ENCODE assay signal across 15 mouse cellular contexts in genomic region chr1:170014784-170015183, GRCm38 (mm10).
"Had no signal": no experiment of that assay in that cellular context is flagged by ENCODE, and none has a peak within 500 bp of the region (broad histone marks: within the 10 kb centered on the region; RNA-seq: fewer than 3 reads in every experiment).

No protein-coding gene starts in this region.

- H3K27ac ChIP-seq: kidney, embryonic 15.5 days; left cerebral cortex, adult 2 months; liver, embryonic 13.5 days; stomach, postnatal 0 days had no signal

- DNase-seq: kidney, postnatal 10 days; kidney, postnatal 36 days; layer of hippocampus, postnatal 36 days; liver, embryonic 13.5 days; lung, adult 2 months; lung, postnatal 14 days; lung, postnatal 4 days; midbrain, embryonic 14.5 days; thymus, adult 2 months; thymus, postnatal 14 days; thymus, postnatal 4 days had no signal

- H3K27me3 ChIP-seq: kidney, embryonic 15.5 days; liver, embryonic 13.5 days had no signal

- H3K4me2 ChIP-seq: kidney, embryonic 15.5 days; liver, embryonic 13.5 days; midbrain, embryonic 11.5 days had no signal

- H3K4me1 ChIP-seq: kidney, embryonic 15.5 days; liver, embryonic 13.5 days had no signal

- H3K9ac ChIP-seq: kidney, embryonic 15.5 days; liver, embryonic 13.5 days had no signal

- H3K36me3 ChIP-seq: liver, embryonic 13.5 days had no signal

- H3K4me3 ChIP-seq: kidney, embryonic 15.5 days; left cerebral cortex, adult 2 months; liver, embryonic 13.5 days had no signal
